Comparison of ENCODE assay signal across 8 mouse cellular contexts in genomic region chr3:146781131-146781530, GRCm38 (mm10). TPM values are rescaled to one million over a fixed set of nuclear protein-coding genes. Genes with fewer than 3 reads are reported as not detected.
DNase-seq lines count a peak whose midpoint lies in the region; ATAC-seq and TF ChIP-seq lines count a peak whose summit lies in the region.

No protein-coding gene starts in this region.

- H3K36me3 ChIP-seq in kidney, adult 2 months (ENCODE audit: control insufficient read depth, insufficient read depth, low read length), result no peaks in the 10 kb centered on the region
- no peaks in the 10 kb centered on the region for H3K36me3 ChIP-seq in stomach, embryonic 14.5 days (ENCODE audit: control insufficient read depth, insufficient read depth, low read length)

- H3K27me3 ChIP-seq in kidney, adult 2 months (replicated peaks; ENCODE audit: control insufficient read depth, insufficient read depth, low read length), result no peaks in the 10 kb centered on the region
- H3K27me3 ChIP-seq in stomach, embryonic 14.5 days (ENCODE audit: control insufficient read depth, insufficient read depth, low read length), result no peaks in the 10 kb centered on the region

- H3K27ac ChIP-seq in kidney, adult 2 months (ENCODE audit: insufficient read depth, low read depth, low read length), result peak overlapping the region; percentile 79
- no peak overlapping the region for H3K27ac ChIP-seq in stomach, embryonic 14.5 days (ENCODE audit: low read length)

- no peak for ATAC-seq in stomach, embryonic 14.5 days (ENCODE audit: insufficient number of reproducible peaks, insufficient read depth, low FRiP score, low read depth)
- ATAC-seq in frontal cortex, adult (ENCODE audit: low TSS enrichment), result no peak

- H3K4me1 ChIP-seq in kidney, adult 2 months (ENCODE audit: control insufficient read depth, insufficient read depth, low read length), result peaks cover 18% of the 10 kb centered on the region
- peaks cover 6% of the 10 kb centered on the region; the same call in 1 of the 2 replicates for H3K4me1 ChIP-seq in stomach, embryonic 14.5 days (ENCODE audit: control insufficient read depth, insufficient read depth, low read length)

- TF ChIP-seq POLR2A in brain, embryonic 14.5 days (IDR thresholded peaks at IDR 0.05; ENCODE audit: borderline replicate concordance, extremely low read depth, insufficient read depth, insufficient read length, poor library complexity, severe bottlenecking), result no peak
- no peak for TF ChIP-seq POLR2A in kidney, adult 2 months (IDR thresholded peaks at IDR 0.05; ENCODE audit: low read depth, low read length)

- WGBS in kidney, adult 2 months, result 2% methylated on average over 11 of the region's 11 CpGs
- 21% methylated on average over 11 of the region's 11 CpGs for WGBS in stomach, embryonic 14.5 days

- H3K9ac ChIP-seq in stomach, embryonic 14.5 days (replicated peaks; ENCODE audit: low read depth, low read length), result no peak overlapping the region

- no peaks in the 10 kb centered on the region for H3K9me3 ChIP-seq in stomach, embryonic 14.5 days (ENCODE audit: control insufficient read depth, low read depth, low read length)

- H3K4me3 ChIP-seq in kidney, adult 2 months (ENCODE audit: insufficient read depth, low read depth, low read length), result peak overlapping the region; percentile 57
- H3K4me3 ChIP-seq in stomach, embryonic 14.5 days (ENCODE audit: low read depth, low read length), result no peak overlapping the region

- peak; percentile 38 to 43 for DNase-seq in CD8-positive naive resting alpha-beta T cell, adult 2 months (ENCODE audit: low read depth in 2 of 2, low spot score in 2 of 2)
- DNase-seq in brain, embryonic 14.5 days (ENCODE audit: low read depth), result peak; percentile 48
- DNase-seq in heart, adult 9 months (ENCODE audit: low spot score in 2 of 2), result peak; percentile 30 to 49
- peak; percentile 61 for DNase-seq in kidney, adult 2 months
- peak; percentile 47 for DNase-seq in lung, postnatal 10 days
- no peak for DNase-seq in layer of hippocampus, adult 11-12 months (ENCODE audit: low spot score)

- H3K4me2 ChIP-seq in stomach, embryonic 14.5 days (replicated peaks; ENCODE audit: low read depth, low read length), result peak overlapping the region; percentile 25

- no peak for TF ChIP-seq CTCF in brain, embryonic 14.5 days (IDR thresholded peaks at IDR 0.05; ENCODE audit: borderline replicate concordance, extremely low read depth, insufficient read depth, insufficient read length)
- TF ChIP-seq CTCF in kidney, adult 2 months (conservative IDR thresholded peaks at IDR 0.05; ENCODE audit: insufficient read depth, insufficient read length, low read depth, low read length), result no peak

RNA-seq across cellular contexts. Expression of gene Prkacb, which starts 31.7 kb away (rescaled TPM):
- 101 and 129 TPM in 2 replicates for polyA plus RNA-seq in brain, embryonic 14.5 days (2012; rRNA removed)
- polyA plus RNA-seq in kidney, adult 2 months (2012; rRNA removed), result 20.6 and 23.3 TPM in 2 replicates
- 68.4 and 69.2 TPM in 2 replicates for polyA plus RNA-seq in stomach, embryonic 14.5 days (2014; fragmentation: Nextera tagmentation; extraction: Ambion mirVana)
